Mouse (Mus musculus): ENCODE results near the gene Ina. TPM values are rescaled to one million over a fixed set of nuclear protein-coding genes. Genes with fewer than 3 reads are reported as not detected.

Ina gene
- polyA plus RNA-seq, 1 experiment: 124 TPM

GRCm38 (mm10) chr19:47023546-47023945, 9.0 kb downstream of the Ina start:
- H3K4me1 ChIP-seq (ENCODE audit: control insufficient read depth, insufficient read depth, low read length): peaks cover 5% of the 10 kb centered on the region
- TF ChIP-seq CTCF (IDR thresholded peaks at IDR 0.05; ENCODE audit: extremely low read depth, insufficient read depth, low read length): no peak
- no peak for TF ChIP-seq POLR2A (IDR thresholded peaks at IDR 0.05; ENCODE audit: extremely low read depth, insufficient read depth, low read length)
- no peak overlapping the region for H3K27ac ChIP-seq (ENCODE audit: insufficient read depth, low read length)
- H3K4me3 ChIP-seq (ENCODE audit: insufficient read depth, low read length): no peak overlapping the region

GRCm38 (mm10) chr19:47024954-47025353, 10.5 kb downstream of the Ina start:
- Histone ChIP-seq H3K4me3 (ENCODE audit: insufficient read depth, low read length) (no peak overlapping the region), H3K4me1 (ENCODE audit: control insufficient read depth, insufficient read depth, low read length) (peaks cover 1% of the 10 kb centered on the region), H3K27ac (ENCODE audit: insufficient read depth, low read length) (no peak overlapping the region)
- TF ChIP-seq POLR2A (IDR thresholded peaks at IDR 0.05; ENCODE audit: extremely low read depth, insufficient read depth, low read length) (0 out of 2 replicates have a peak, but pooled peaks have one; percentile 15), CTCF (IDR thresholded peaks at IDR 0.05; ENCODE audit: extremely low read depth, insufficient read depth, low read length) (no peak)

GRCm38 (mm10) chr19:47026513-47026912, 12.0 kb downstream of the Ina start:
- no peak for TF ChIP-seq POLR2A (IDR thresholded peaks at IDR 0.05; ENCODE audit: extremely low read depth, insufficient read depth, low read length)
- TF ChIP-seq CTCF (IDR thresholded peaks at IDR 0.05; ENCODE audit: extremely low read depth, insufficient read depth, low read length): no peak
- Histone ChIP-seq H3K27ac (ENCODE audit: insufficient read depth, low read length) (no peak overlapping the region), H3K4me3 (ENCODE audit: insufficient read depth, low read length) (no peak overlapping the region), H3K4me1 (ENCODE audit: control insufficient read depth, insufficient read depth, low read length) (peaks cover 1% of the 10 kb centered on the region)

GRCm38 (mm10) chr19:47029796-47030195, 15.3 kb downstream of the Ina start:
- no peak overlapping the region for H3K27ac ChIP-seq (ENCODE audit: insufficient read depth, low read length)
- H3K4me3 ChIP-seq (ENCODE audit: insufficient read depth, low read length): no peak overlapping the region
- H3K4me1 ChIP-seq (ENCODE audit: control insufficient read depth, insufficient read depth, low read length): peaks cover 1% of the 10 kb centered on the region
- TF ChIP-seq POLR2A (IDR thresholded peaks at IDR 0.05; ENCODE audit: extremely low read depth, insufficient read depth, low read length): no peak
- TF ChIP-seq CTCF (IDR thresholded peaks at IDR 0.05; ENCODE audit: extremely low read depth, insufficient read depth, low read length): no peak

GRCm38 (mm10) chr19:47031770-47032169, 17.3 kb downstream of the Ina start:
- TF ChIP-seq POLR2A (IDR thresholded peaks at IDR 0.05; ENCODE audit: extremely low read depth, insufficient read depth, low read length) (no peak), CTCF (IDR thresholded peaks at IDR 0.05; ENCODE audit: extremely low read depth, insufficient read depth, low read length) (no peak)

GRCm38 (mm10) chr19:47034916-47035315, 20.4 kb downstream of the Ina start:
- no peak overlapping the region for H3K27ac ChIP-seq (ENCODE audit: insufficient read depth, low read length)
- no peaks in the 10 kb centered on the region for H3K4me1 ChIP-seq (ENCODE audit: control insufficient read depth, insufficient read depth, low read length)
- no peak overlapping the region for H3K4me3 ChIP-seq (ENCODE audit: insufficient read depth, low read length)
- TF ChIP-seq POLR2A (IDR thresholded peaks at IDR 0.05; ENCODE audit: extremely low read depth, insufficient read depth, low read length) (no peak), CTCF (IDR thresholded peaks at IDR 0.05; ENCODE audit: extremely low read depth, insufficient read depth, low read length) (no peak)

More at GRCm38 (mm10) chr19:47031770-47032169, 17.3 kb downstream of the Ina start:
- no peak overlapping the region for H3K4me3 ChIP-seq (ENCODE audit: insufficient read depth, low read length)
- no peak overlapping the region for H3K27ac ChIP-seq (ENCODE audit: insufficient read depth, low read length)
- peaks cover under 1% of the 10 kb centered on the region for H3K4me1 ChIP-seq (ENCODE audit: control insufficient read depth, insufficient read depth, low read length)

- no peak for TF ChIP-seq CTCF (IDR thresholded peaks at IDR 0.05; ENCODE audit: extremely low read depth, insufficient read depth, low read length)
- no peak for TF ChIP-seq POLR2A (IDR thresholded peaks at IDR 0.05; ENCODE audit: extremely low read depth, insufficient read depth, low read length)
- H3K4me3 ChIP-seq (ENCODE audit: insufficient read depth, low read length): no peak overlapping the region
Observed at GRCm38 (mm10) chr19:47036596-47036995, 22.1 kb downstream of the Ina start.

GRCm38 (mm10) chr19:47040720-47041473, 26.4 kb downstream of the Ina start:
- H3K4me1 ChIP-seq (ENCODE audit: control insufficient read depth, insufficient read depth, low read length): peaks cover 3% of the 10 kb centered on the region
- H3K4me3 ChIP-seq (ENCODE audit: insufficient read depth, low read length): no peak overlapping the region
- no peak for TF ChIP-seq CTCF (IDR thresholded peaks at IDR 0.05; ENCODE audit: extremely low read depth, insufficient read depth, low read length)
- H3K27ac ChIP-seq (ENCODE audit: insufficient read depth, low read length): no peak overlapping the region

More at GRCm38 (mm10) chr19:47036596-47036995, 22.1 kb downstream of the Ina start:
- Histone ChIP-seq H3K4me1 (ENCODE audit: control insufficient read depth, insufficient read depth, low read length) (peaks cover 3% of the 10 kb centered on the region), H3K27ac (ENCODE audit: insufficient read depth, low read length) (no peak overlapping the region)

GRCm38 (mm10) chr19:47043608-47044007, 29.1 kb downstream of the Ina start:
- Histone ChIP-seq H3K4me1 (ENCODE audit: control insufficient read depth, insufficient read depth, low read length) (peaks cover 3% of the 10 kb centered on the region), H3K4me3 (ENCODE audit: insufficient read depth, low read length) (no peak overlapping the region), H3K27ac (ENCODE audit: insufficient read depth, low read length) (no peak overlapping the region)
- TF ChIP-seq CTCF (IDR thresholded peaks at IDR 0.05; ENCODE audit: extremely low read depth, insufficient read depth, low read length) (no peak), POLR2A (IDR thresholded peaks at IDR 0.05; ENCODE audit: extremely low read depth, insufficient read depth, low read length) (no peak)

GRCm38 (mm10) chr19:47046343-47046742, 31.8 kb downstream of the Ina start:
- H3K4me1 ChIP-seq (ENCODE audit: control insufficient read depth, insufficient read depth, low read length): peaks cover 5% of the 10 kb centered on the region
- TF ChIP-seq CTCF (IDR thresholded peaks at IDR 0.05; ENCODE audit: extremely low read depth, insufficient read depth, low read length) (0 out of 2 replicates have a peak, but pooled peaks have one; percentile 0), POLR2A (IDR thresholded peaks at IDR 0.05; ENCODE audit: extremely low read depth, insufficient read depth, low read length) (no peak)
- H3K4me3 ChIP-seq (ENCODE audit: insufficient read depth, low read length): no peak overlapping the region
- H3K27ac ChIP-seq (ENCODE audit: insufficient read depth, low read length): no peak overlapping the region
